Mouse (Mus musculus) gastrocnemius, adult 8-10 months (tissue): ENCODE data around the gene Eci3. TPM values are rescaled to one million over a fixed set of nuclear protein-coding genes. Genes with fewer than 3 reads are reported as not detected.

Experiments used
- DNase-seq, 2 experiments: peaks; one replicate each; pipeline ENCODE4 v3.0.0; 2022; ENCODE audit warnings: low spot score in 2 of 2
- total RNA-seq, 4 experiments: library from RNA; stranded (reverse); gene quantifications; 2 replicates each; pipeline ENCODE4 v1.2.4; 2022

The Eci3 gene
- total RNA-seq, 4 experiments from 2014 or later, result 0.32 to 0.65 (median 0.46) TPM

DNA sequence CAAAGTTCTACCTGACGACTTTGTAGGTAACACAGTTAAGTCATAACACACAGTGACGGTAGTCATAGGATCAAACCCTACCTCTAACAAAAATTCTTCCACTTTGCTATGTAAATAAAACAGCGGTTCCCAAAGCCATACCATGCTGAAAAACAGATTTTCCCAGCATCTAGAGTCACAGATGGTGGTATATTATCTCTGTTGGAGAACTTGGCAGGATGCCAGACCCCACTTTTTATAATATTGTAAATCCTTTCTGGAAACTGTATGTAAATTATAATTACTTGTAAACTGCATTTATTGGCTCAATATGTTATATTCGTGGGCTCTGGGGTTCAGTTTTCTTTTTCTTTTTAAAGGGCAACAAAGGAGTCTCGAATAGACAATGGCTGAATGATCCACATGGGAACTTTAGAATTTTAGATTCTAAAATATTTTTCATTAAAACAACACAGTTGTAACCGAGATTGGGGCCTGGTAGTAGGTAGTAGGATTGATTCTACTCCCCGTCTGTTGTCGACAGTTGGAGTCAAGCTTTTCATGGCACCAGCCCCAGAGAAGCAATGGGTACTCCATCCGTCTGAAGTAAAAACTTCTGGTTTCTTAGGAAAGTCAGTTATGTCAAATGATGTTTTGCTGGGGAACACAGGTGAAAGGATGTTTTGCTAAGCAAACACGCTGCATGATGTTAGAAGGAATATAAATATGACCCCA, 28.5 kb downstream of the Eci3 start:
- DNase-seq, result no peak

DNA sequence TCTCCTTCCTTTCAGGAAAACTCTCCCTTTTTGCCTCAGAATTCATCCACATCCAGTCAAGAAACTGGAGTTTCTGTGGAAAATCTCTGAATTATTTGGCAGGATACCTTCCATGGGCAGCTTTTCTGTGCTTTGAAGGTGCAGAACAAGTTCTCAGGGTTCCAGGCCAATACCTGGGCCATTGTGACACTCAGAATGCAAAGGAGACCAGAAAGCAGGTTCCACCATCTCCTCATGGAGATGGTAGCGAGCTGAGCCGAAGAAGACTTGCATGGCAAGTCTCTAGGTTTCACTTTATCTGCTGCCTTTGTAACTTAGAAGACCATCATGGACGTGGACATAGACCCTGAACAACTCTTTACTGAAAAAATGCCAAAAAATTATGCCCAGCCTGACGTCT, 39.4 kb downstream of the Eci3 start, which contains the start of the genes Fam217a and 4933417A18Rik:
TSS of gene Fam217a (minus strand) at position 101 of the 400 bp plus-strand sequence.
TSS of gene 4933417A18Rik (plus strand) at position 200 of the 400 bp plus-strand sequence.
- no peak for DNase-seq

DNA sequence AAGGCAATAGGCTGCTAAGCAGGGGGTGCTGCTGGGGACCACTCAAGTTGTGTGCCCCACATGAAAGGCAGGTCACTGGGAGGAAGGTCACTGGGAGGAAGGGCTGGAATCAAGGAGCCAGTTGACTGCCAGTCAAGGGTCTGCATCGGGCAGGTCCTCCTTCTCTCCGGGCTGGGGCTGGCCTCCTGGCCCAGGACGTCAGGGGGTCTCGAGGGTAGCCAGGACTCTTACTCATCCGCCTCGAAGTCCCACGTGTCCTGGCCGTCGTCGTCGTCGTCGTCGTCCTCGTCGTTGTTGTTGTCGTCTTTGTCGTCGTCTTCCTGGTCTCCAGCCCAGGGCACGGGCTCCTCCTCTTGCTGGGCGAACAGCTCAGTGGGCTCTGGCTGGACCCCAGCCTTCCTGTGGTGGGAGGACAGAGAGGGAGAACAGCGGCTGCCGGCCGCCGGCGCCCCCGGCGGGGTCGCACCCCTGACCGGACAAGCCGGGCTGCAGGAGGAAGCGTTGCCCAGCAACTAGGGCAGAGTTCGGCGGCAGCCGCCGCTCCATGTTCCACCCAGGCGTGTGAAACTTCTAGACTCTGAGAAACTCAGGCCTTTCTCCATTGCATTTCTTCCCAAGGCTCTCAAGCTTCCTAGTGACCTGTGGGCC, 47.0 kb downstream of the Eci3 start:
- DNase-seq, result no peak

DNA sequence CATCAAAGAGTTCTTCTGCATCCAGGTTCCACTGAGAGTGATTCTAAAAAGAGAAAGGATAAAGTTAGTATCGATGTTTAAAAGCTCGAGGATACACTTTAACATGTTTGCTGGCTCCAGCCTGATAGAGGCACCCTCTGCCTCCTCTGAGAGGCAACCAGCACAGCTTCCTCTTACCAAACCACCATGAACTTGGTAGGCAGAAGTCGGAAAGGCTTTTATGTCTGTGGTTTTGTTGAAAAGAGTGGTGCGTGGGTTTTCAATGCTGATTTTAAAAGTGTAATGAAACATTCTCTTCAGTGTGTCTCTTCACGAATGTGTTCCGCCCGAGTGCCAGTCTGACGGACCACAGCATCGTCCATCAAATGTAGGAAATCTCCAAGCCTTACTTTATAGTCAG, 49.0 kb downstream of the Eci3 start:
- no peak for DNase-seq

Other genes with a start within 250 kb of the Eci3 start
- not detected for gene Fam50b, start 229.0 kb downstream of the Eci3 start, total RNA-seq
- 10 to 100 TPM; 17.6 to 24.7 (median 19.7) TPM for gene Prpf4b, start 88.5 kb downstream of the Eci3 start, total RNA-seq
- gene Fam217a, start 39.5 kb downstream of the Eci3 start, total RNA-seq, result not detected
- not detected for gene 4933417A18Rik, start 39.4 kb downstream of the Eci3 start, total RNA-seq
- gene Eci2, start 63.3 kb upstream of the Eci3 start, total RNA-seq, result 10 to 100 TPM; 75.3 to 88.2 (median 81.1) TPM